Mouse (Mus musculus) macrophage (primary cell): Measurements from ENCODE around the gene Col24a1. TPM values are rescaled to one million over a fixed set of nuclear protein-coding genes. Genes with fewer than 3 reads are reported as not detected.

Source experiments
- H3K27ac ChIP-seq: fragments of 350-480 bp; formaldehyde crosslinking; 2 replicates; pipeline ENCODE4 v1.9.0; 2021
- H3K36me3 ChIP-seq: fragments of 350-480 bp; formaldehyde crosslinking; 2 replicates; pipeline ENCODE4 v1.9.0; 2021; ENCODE audit errors: inconsistent target
- H3K4me3 ChIP-seq: fragments of 350-480 bp; formaldehyde crosslinking; 2 replicates; pipeline ENCODE4 v1.9.0; 2021; ENCODE audit errors: inconsistent target
- H3K79me2 ChIP-seq: fragments of 350-480 bp; formaldehyde crosslinking; 2 replicates; pipeline ENCODE4 v1.9.0; 2021; ENCODE audit errors: inconsistent target
- WGBS: methylation state at CpG from one replicate; pipeline ENCODE4 v1.1.7; 2026; ENCODE audit warnings: inconsistent platforms; ENCODE audit not compliant: missing documents; 5-methylcytosine and 5-hydroxymethylcytosine counted together
- polyA plus RNA-seq: library from polyadenylated mRNA; stranded (reverse); fragments of 250-400 nt; gene quantifications from 3 replicates; pipeline ENCODE4 v1.2.4, GENCODE M21; 2018; ENCODE audit warnings: inconsistent platforms

Gene Col24a1
- polyA plus RNA-seq, 1 experiment from 2014 or later = not detected

GRCm38 (mm10) chr3:145583522-145584200 lies 291.4 kb downstream of the Col24a1 start:
- H3K27ac ChIP-seq = no peak overlapping the region
- WGBS = 47% methylated on average over 3 of the region's 3 CpGs
- peaks cover 48% of the 10 kb centered on the region for H3K36me3 ChIP-seq
- no peaks in the 10 kb centered on the region for H3K79me2 ChIP-seq
- no peak overlapping the region for H3K4me3 ChIP-seq

- Histone ChIP-seq H3K27ac (no peak overlapping the region), H3K4me3 (no peak overlapping the region), H3K36me3 (peaks cover 42% of the 10 kb centered on the region), H3K79me2 (no peaks in the 10 kb centered on the region)
- WGBS = 100% methylated on average over 4 of the region's 4 CpGs
Observed at GRCm38 (mm10) chr3:145590562-145590961, 298.3 kb downstream of the Col24a1 start.

GRCm38 (mm10) chr3:145591841-145592542 lies 299.7 kb downstream of the Col24a1 start:
- WGBS = 93% methylated on average over 6 of the region's 6 CpGs
- Histone ChIP-seq H3K27ac (no peak overlapping the region), H3K4me3 (no peak overlapping the region), H3K36me3 (peaks cover 30% of the 10 kb centered on the region), H3K79me2 (no peaks in the 10 kb centered on the region)

- Histone ChIP-seq H3K36me3 (peaks cover 36% of the 10 kb centered on the region), H3K4me3 (no peak overlapping the region), H3K27ac (no peak overlapping the region), H3K79me2 (no peaks in the 10 kb centered on the region)
- WGBS = 27% methylated on average over 6 of the region's 6 CpGs
Observed at GRCm38 (mm10) chr3:145595354-145595753, 303.1 kb downstream of the Col24a1 start.

- H3K36me3 ChIP-seq = peaks cover 48% of the 10 kb centered on the region
- 98% methylated on average over 7 of the region's 7 CpGs for WGBS
Observed at GRCm38 (mm10) chr3:145599059-145599458, 306.8 kb downstream of the Col24a1 start.

GRCm38 (mm10) chr3:145600801-145601200 lies 308.5 kb downstream of the Col24a1 start:
- H3K4me3 ChIP-seq = no peak overlapping the region
- WGBS = 94% methylated on average over 6 of the region's 6 CpGs
- peaks cover 48% of the 10 kb centered on the region; the same call in 1 of the 2 replicates for H3K36me3 ChIP-seq
- H3K27ac ChIP-seq = no peak overlapping the region
- no peaks in the 10 kb centered on the region for H3K79me2 ChIP-seq

More at GRCm38 (mm10) chr3:145599059-145599458, 306.8 kb downstream of the Col24a1 start:
- Histone ChIP-seq H3K79me2 (no peaks in the 10 kb centered on the region), H3K4me3 (no peak overlapping the region), H3K27ac (no peak overlapping the region)

GRCm38 (mm10) chr3:145601345-145601744 lies 309.1 kb downstream of the Col24a1 start:
- 95% methylated on average over 6 of the region's 6 CpGs for WGBS
- H3K36me3 ChIP-seq = peaks cover 48% of the 10 kb centered on the region; the same call in 1 of the 2 replicates
- H3K27ac ChIP-seq = no peak overlapping the region
- no peaks in the 10 kb centered on the region for H3K79me2 ChIP-seq
- H3K4me3 ChIP-seq = no peak overlapping the region

Other genes starting within 250 kb of the Col24a1 start
- not detected in 3 replicates for gene Clca2, start 193.0 kb upstream of the Col24a1 start, polyA plus RNA-seq
- gene Odf2l, start 173.9 kb upstream of the Col24a1 start, polyA plus RNA-seq = 9.3 to 9.6 TPM (median 9.3 TPM) in 3 replicates